Mouse (Mus musculus): ENCODE results near the gene Jmjd1c.

- TF ChIP-seq CTCF (IDR thresholded peaks at IDR 0.05; ENCODE audit: low read depth) (no peak), EP300 (optimal IDR thresholded peaks at IDR 0.05) (no peak)
These were observed 17.9 kb downstream of the Jmjd1c start for GRCm38 (mm10) chr10:67113833-67114232.
